Mouse (Mus musculus): ENCODE results near the gene Ddx46.

DNA sequence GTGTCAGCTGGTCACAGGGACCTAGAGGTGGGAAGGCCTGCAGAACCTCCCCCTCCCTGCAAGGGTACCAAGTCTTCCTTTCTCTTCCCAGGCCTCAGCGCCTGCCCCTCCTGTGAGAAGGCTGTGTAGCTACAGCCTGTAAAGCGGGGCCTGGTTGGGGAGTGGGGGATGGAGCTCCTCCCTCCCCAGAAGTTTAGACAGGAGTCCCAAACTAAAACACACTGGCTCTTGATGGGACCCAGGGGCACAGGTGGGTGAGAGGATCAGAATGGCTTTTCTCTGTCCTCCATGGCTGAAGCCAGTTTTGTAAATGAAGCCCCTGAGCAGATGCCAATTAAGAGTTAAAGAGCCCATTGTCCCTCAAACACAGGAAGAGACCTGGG, 27.2 kb upstream of the Ddx46 start:
- TF ChIP-seq CTCF (IDR thresholded peaks at IDR 0.05; ENCODE audit: extremely low read depth, insufficient read length, insufficient replicate concordance, low read depth, low read length) (no peak), POLR2A (IDR thresholded peaks at IDR 0.05; ENCODE audit: low read depth, low read length) (no peak)

All from small intestine, adult 2 months (tissue).